Mouse (Mus musculus) CD4-positive helper T cell, adult 2 months (primary cell): ENCODE data around the gene Bmpr1a.
A peak's percentile ranks its signal among the peaks of the same experiment; 100 is the strongest.

ENCODE experiments used
- DNase-seq: peaks from one replicate; pipeline ENCODE4 v3.0.0-alpha.2; 2012; ENCODE audit warnings: low read depth, missing footprints, low spot score

Gene Bmpr1a

DNA sequence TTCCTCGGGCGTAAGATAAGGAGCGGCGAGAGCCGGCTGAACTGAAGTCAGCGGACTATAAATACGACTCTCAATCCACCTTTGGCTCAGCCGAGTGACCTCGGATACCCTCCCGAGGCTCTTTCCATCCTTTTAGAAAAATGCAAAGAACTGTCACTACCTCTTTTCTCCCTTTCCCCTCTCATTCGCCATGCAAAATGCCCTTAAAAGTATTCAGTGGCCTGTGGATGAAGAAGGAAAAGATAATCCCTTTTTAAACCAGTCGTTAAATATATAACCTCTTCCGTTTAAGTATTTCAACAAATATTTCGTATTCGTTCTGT, at the start of gene Bmpr1a:
Gene Bmpr1a, minus strand, starts transcription at position 17 of the 323 bp plus-strand sequence.
- no peak for DNase-seq

DNA sequence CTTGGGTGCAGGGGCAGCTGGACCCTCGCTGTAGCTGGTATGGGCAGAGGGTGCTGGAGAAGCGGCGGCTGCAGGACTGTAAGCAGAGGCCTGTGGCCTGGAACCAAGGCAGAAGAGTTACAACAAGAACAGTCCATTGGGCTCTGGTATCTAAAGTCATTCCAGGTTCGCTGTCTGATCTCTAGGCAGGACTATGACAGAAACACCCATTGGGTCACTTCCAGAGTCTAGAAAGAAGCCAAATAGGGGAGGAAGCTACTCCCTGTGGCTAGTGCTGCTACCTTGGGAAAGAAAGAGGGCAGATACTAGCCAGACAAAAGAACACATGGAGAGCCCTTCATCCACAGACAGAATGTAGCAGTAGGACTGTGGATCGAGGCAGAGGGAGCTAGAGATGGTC, 49.1 kb upstream of the Bmpr1a start:
- no peak for DNase-seq

DNA sequence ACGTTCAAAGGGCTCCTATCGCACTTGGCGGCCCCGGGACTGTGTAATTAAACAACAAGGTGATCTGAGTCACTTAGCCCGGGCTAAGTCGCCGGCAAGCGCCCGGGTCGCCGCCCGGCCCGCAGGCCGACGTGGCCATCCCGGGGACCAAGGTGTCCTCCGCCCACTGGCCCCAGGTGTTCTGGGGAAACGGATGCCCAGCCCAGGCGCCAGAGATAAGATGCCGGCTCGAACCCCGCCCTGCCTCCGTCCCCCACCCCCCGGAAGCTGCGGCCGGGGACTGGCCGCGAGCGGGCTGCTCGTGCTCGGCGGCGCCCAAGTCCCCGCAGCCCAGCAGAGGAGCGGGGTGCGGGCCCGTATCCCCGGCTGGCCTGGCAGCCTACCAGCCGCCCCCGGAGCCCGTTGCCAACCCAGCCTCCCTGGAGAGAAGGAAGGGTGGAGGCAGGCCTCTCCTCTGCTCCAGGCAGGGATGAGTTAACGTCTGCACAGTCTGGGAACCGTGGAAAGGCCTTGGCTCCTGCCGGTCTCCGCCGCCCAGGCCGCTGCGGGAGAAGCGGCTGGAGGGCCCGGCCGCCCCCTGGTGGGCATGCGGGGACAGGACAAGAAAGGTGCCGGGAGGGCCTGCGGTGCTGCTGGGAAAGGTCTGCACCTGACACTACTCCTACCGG, 46.0 kb upstream of the Bmpr1a start:
- peak; percentile 71 for DNase-seq

DNA sequence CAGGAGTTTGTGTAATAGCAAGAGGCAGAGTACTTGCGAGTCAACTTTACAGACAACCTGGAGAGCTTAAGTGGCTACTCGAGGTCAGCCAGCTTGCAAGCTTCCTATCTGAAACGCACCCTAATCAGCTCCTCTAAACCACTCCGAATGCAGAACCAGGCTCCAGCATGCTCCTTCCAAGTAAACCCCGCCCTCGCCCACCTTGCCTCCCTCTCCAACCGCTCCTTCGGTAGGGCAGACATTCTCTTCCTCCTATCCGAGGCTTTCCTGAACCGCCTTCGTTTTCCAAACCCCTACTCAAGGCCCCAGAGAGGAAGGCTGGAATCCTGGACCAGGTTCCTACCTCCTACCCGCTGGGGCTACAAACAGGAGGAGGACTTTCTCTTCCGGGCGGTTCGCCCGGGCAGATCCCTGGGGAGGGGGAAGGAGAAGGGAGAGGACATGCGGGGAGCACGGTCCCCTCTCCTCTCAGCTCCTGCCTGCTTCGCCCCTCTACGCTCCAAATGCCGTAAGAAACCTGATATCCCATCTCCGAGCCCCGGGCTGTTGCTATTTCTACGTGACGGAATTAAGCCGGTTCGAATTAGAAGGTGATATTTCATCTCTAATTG, 45.4 kb upstream of the Bmpr1a start:
- DNase-seq = no peak

DNA sequence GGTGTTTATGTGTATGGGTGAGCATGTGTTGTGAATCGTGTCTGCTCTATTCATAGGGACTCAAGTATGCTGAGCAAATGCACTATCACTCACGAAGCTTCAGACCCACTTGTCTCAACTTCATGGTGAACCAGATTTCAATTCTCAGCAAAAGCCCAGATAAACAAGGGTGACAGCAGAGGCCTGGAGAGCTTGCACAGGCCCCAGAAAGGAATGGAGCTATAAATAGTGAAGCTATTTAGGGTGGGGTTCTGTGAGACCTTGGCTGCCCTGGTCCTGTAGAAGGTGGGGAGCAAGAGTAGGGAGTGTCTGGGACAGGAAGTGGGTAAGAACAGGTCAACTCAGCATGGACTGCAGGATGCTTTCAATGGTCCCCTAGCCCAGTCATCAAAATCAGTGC, 41.4 kb upstream of the Bmpr1a start:
- no peak for DNase-seq

DNA sequence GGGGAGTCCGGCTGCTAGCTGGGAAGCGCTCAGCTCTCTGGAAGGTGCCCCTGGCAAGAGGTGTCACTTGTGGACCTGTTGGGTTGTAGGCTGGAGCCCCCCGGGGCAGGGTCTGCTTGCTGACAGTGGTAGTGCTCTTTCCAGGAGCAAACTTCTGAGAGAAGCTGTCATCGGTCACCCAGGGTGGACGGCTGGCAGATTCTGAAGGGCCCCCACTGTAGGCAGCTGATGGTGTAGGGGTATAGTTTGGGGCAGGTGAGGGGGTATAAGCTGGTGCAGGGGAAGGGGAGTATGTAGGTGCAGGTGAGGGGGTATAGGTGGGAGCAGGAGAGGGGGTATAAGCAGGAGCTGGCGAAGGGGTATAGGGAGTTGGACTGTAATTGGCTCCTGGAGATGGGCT, 40.9 kb upstream of the Bmpr1a start:
- no peak for DNase-seq

DNA sequence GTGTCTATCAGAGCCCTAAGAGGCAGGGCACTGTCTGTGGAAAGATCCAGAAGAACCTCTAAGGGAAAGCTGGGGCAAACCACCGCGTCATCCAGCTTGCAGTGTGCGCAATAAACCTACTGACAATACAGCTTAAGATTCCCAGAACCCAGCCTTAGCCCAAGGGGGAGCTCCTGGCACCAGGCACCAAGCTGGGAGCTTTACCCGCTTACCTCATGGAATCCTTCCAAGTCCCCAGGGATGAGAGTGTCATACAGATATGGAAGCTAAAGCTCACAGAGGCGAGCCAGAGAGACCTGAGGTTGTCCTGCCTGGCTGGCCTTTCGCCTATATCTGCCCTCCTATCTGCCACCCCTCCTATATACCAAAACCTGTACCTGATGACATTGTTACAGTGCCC, 40.5 kb upstream of the Bmpr1a start:
- no peak for DNase-seq

DNA sequence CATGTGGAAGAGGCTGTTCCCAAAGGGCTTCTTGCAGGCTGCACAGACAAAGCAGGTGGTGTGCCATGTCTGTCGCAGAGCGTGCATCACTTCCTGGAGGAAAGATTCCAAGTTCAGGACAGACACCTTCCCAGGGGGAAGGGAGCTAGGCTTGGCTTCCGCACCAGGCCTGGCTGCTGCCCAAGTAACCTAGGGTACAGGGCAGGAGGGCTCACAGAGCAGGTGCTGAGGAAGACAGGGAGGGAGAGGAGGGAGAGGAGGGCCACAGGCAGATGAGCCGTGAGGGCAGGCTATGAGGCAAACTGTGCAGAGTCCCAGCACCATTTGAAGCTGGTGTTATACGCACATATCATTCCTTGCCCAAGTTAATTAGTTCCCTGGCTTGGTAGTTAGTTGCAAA, 38.8 kb upstream of the Bmpr1a start:
- no peak for DNase-seq

DNA sequence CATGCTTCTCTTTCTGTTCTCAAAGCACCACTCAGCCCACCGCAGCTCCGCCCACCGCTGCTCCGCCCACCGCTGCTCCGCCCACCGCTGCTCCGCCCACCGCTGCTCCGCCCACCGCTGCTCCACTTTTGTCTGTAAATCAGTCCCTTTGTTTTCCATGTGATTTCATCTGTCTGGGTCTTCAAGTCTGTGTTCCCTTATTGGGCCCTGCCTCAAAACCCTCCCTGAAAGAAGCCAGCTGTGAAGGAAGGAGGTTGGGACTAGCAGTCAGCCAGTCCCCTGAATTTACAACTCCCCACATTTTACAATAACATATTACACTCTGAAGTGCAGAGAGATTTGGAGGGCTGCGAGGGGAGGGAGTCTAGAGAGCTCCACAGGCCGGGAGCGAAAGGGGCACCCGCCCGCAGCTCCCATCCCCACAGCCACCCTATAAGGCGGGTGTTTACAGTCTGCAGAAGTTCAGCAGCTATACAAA, 37.6 kb upstream of the Bmpr1a start:
- DNase-seq = no peak

DNA sequence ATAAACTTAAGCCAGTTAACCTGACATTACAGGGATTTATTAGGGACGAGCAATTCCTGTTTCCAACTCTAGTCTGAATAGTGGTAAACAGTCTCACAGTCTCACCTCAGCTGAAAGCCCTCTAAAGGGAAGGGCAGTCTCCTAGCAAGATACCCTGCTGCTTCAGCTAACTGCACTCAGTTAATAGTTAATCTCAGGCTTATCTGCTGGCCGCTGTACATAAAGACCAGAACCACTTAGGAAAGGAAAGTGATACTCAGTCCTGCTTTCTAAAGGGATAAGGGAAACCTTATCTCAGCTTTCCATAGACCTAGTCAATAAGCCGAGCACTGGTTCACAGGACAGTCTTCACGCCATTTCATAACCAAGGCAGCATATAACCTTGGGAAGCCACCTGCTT, 32.7 kb upstream of the Bmpr1a start:
- DNase-seq = no peak

DNA sequence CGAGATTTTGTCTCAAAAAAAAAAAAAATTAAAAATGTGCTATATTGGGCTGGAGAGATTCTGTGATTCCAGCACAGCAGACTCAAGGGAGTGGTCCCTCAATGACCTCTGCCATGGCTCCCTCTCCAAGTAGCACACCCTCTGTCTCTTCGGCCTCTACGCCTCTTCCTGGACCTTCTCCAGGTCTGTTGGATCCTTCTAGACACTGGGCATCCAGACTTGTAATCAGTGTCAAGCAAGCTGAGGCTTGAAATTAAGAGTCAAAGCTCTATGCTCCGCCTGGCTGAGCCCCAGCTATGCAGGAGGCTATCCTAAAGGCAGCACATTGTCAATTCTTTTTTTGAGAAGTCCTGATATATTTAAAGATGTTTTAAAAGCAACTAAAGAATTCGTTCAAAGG, 30.4 kb upstream of the Bmpr1a start:
- DNase-seq = no peak

DNA sequence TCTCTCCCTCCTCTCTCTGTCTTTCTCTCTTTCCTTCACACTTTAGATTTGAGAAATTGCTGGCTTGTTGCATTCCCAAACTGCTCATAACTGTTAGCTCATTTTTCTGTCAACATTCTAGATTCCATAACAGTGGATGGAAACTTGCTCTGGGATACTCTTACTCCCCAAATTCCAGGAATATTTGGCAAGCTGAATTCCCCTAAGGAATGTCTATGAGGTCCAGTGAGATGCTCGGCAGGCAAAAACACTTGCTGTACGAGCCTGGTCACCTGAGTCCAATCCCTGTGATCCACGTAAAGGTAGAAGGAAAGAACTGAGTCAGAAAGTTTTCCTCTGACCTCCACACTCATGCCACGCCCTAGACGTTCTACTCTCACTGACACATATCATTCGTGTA, 29.4 kb upstream of the Bmpr1a start:
- DNase-seq = no peak

DNA sequence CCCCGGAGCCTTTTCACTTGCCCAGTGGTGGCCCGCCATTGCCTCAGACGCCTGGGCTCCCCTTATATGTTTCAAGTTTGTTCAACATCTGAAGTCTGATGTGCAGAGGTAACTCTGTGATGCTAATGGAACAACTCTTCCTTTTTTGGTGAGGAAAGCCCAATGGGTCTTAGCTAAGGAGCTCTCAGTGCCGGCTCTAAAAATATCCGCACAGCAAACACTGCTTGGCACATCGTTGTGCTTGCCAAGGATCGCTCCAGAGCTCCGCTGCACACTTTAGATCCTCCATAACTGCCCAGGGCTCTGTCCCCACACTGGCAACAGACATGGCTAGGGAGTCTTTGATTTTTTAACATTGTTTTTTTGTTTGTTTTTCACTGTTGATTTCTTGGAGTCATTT, 25.7 kb upstream of the Bmpr1a start:
- no peak for DNase-seq

DNA sequence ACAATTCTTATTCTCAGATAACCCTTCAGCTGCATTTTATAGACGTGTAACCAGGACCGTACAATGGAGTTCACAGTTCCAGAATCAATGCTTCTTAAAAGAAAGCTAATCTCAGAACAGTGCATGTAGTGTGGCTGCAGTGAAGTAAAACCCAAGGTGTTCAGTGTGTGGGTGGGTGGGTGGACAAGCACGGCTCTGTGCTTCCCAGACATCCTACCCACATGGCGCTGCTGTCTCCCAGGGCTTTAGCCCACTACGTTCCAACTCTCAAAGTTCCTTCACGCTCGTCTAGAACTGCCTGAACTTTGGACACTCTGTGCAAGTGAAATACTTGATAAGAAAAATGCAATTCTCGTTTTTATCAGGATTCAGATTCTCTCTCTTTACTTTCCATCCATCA, 19.6 kb upstream of the Bmpr1a start, which contains the start of gene 9230112D13Rik:
Gene 9230112D13Rik, minus strand, starts transcription at position 101 of the 400 bp plus-strand sequence.
- DNase-seq = no peak

DNA sequence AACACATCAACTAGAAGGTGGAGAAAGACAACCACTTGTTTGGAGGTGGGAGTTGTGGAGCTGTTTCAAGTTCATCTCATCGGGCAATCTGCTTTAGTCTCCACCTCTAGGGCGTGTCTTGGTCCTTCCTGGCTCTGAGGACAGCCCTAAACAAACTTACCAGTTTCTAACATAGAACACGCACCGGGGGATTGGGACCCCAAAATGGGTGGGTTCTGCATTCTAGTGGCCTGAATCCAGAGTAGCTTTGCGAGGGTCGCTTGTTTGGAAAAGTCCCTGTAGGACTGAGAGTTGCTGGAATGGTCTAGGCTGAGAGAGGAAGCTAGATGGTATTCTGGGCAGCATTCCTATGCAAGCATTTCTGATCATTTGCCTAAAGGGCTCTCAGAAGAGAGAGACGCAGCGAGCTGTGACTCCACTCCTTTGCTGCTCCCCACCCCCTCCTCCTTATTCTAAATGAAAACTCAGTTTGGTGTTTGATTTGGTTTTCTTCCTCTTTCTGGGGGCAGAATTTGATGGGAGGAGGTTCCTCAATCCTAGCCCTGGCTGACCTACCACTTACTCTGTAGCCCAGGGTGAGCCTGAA, 14.9 kb upstream of the Bmpr1a start:
- DNase-seq = no peak

DNA sequence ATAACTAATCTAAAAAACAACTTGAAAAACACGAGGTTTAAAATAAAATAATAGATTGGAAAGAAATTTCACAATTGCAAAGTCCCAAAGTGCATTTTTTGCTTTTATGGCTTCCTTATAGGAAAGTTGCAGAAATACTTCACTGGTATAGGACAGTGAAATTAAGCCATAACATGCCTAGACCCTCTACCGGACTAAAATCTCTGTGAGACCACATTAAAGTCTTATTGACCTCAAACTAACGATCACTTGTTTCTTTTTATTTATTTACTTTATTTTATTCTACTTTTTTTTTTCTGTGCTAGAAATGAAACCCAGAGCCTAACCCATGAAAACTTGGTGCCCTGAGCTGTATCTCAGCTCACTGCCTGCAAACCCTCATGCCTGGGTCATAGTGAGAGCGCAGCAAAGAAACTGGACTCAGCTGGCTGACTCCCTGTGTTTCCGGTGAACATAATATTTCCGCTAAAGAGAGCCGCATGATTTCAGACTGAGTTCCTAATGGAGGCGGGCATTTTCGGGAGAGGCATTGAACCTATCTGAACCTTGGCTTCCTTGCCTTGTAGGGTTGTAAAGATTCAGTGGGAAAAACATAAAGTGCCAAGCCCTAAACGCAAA, 13.9 kb upstream of the Bmpr1a start:
- no peak for DNase-seq

DNA sequence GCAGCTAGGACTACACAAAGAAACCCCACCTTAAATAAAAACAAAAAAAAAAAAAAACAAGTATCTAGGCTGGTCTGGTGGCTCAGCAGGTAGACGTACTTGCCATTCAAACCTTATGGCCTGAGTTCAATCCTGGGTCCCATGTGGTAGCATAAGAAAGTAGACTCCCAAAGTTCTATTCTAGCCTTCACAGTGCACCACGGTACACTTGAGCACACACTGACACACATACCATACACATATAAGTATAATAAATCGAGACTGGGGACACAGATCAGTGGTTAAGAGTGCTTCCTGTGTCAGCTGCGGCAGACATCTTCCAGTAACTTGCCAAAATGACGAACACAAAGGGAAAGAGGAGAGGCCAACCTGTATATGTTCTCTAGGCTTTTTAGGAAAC, 12.7 kb upstream of the Bmpr1a start:
- no peak for DNase-seq

DNA sequence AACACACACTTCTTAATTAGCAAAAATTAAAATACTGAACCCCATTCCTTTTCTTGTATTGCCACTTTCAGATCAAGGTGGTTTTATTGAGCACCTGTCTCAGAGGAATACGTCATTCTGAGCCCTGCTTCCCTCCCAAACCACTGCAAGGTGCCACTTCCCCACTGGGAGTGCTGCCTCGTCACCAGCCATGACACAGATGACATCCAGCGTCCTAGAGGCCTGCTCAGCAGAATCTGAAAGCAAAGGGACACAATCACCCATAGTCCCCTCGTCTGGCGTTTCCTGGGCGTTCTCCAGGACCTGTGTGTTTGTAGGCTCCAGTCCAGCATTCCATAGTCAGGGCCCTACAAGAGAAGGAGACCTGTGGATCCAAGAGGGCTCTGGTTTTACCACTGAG, 11.0 kb upstream of the Bmpr1a start:
- no peak for DNase-seq

DNA sequence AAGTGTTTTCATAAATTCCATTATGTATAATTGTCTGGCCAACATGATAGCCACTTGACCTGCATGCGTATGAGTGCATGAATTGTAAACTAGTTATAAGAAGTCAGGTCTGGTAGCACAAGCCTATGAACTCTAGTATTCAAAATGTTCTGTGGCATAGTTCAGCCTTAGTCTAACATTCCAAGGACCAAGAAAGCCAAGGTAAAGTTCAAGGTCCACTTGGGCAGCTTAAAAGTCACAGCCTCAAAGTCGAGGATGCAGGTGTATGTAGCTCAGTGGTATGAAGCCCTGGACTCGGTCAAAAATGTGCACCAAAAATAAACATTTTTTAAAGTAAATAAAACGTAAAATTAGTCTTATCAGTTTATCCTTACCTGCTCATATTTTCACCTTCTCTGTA, 9.5 kb upstream of the Bmpr1a start:
- DNase-seq = no peak

DNA sequence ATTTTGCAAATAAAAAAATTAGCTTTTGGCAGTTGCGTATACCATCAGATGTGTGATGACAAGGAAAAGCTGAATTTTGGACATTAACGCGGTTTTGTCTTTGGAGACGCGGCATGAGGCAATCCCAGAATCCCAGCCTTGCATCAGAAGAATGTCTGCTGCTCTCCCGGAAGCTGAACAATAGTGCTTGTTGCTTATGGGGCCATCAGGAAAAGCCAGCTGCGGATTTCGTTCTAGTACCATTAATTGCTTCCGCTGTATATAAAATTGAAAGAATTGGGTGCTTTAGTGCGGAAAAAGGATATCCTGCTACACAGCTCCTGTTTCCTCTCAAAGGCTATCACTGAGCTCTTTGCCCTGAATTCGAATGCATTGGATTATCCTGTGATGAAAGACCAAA, 8.8 kb upstream of the Bmpr1a start:
- DNase-seq = no peak

DNA sequence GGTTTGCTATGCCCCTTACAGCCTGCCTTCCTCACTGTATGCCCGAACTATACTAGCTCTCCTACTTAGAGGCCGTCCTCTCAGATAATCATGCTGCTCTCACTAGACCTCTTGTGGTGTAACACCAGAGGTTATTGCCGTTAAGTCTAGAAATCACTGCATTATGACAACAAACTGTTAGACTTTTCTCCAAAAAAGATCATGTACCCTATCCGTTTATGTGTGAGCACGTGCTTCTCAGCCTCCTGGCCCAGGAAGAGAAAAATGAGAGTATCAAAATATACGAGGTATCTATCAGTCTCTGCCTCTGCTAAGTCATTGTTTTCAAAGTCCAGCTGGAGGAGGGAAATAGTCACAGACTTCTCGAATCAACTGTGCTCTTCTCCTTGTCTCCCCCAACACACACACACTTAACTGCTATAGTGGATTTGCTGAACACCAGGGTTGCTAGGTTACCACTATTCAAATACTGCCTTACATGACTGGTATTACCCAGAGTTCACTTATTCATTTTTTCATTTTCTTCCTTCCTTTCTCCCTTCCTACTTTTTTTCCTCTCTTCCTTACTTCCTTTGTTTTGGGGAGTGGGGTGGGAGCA, 5.8 kb upstream of the Bmpr1a start:
- DNase-seq = no peak

DNA sequence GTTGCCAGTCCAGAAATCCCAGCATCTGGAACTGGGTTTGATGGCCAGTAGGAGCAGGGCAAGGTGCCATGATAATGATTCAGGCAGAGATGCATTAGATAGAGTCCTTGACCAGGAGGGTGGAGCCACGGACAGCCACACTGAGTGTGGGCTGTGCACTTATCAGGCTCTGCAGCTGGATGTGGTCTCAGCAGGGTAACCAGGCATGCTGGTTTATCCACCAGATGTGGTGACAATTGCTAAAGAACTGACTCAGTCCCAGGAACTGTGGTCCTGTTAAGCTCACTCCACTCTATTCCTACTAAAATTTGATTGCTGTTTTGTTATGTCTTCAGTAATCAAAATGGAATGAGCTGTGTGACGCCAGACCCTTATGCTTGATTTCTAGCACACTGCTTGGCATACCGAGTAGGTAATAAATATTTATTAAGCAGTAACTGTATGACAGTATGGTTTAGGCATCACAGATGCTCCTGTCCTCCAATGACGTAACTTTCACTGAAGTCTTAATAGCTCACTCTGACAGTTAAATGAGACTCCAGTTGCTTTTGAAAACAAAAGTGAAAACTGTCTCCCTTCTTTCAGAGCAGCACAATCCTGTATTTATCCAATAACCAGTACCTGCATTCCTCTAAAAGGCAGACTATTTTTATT, 5.2 kb upstream of the Bmpr1a start:
- DNase-seq = no peak
